Mouse (Mus musculus) hindbrain, postnatal 0 days (tissue): ENCODE results near the gene Exoc4. TPM values are rescaled to one million over a fixed set of nuclear protein-coding genes. Genes with fewer than 3 reads are reported as not detected.
A peak's percentile ranks its signal among the peaks of the same experiment; 100 is the strongest.

Source experiments
- ATAC-seq: fragments of 200-750 bp; cut with Nextera tagmentation; 2 replicates; pipeline ENCODE4 v1.8.0; 2017; ENCODE audit warnings: mild to moderate bottlenecking, moderate TSS enrichment, moderate library complexity
- DNase-seq: peaks from one replicate; pipeline ENCODE4 v3.0.0-alpha.2; 2015; ENCODE audit warnings: low spot score
- H3K27ac ChIP-seq: fragments of 300-500 bp; sonication (generic); 2 replicates; pipeline ENCODE4 v1.5.1; 2014; ENCODE audit warnings: mild to moderate bottlenecking
- H3K27me3 ChIP-seq: fragments of 300-500 bp; sonication (generic); 2 replicates; pipeline ENCODE4 v1.6.1; 2014; ENCODE audit warnings: low read length, mixed read lengths; ENCODE audit not compliant: insufficient read depth
- H3K36me3 ChIP-seq: fragments of 300-500 bp; sonication (generic); 2 replicates; pipeline ENCODE4 v1.6.1; 2014; ENCODE audit warnings: low read length, mixed read lengths; ENCODE audit not compliant: insufficient read depth
- H3K4me1 ChIP-seq: fragments of 300-500 bp; sonication (generic); 2 replicates; pipeline ENCODE4 v1.6.1; 2014; ENCODE audit warnings: antibody characterized with exemption, low read length, mixed read lengths; ENCODE audit not compliant: insufficient read depth
- H3K4me2 ChIP-seq: fragments of 300-500 bp; sonication (generic); 2 replicates; pipeline ENCODE4 v1.6.1; 2014; ENCODE audit warnings: low read depth, mild to moderate bottlenecking, low read length, moderate library complexity, mixed read lengths
- H3K4me3 ChIP-seq: fragments of 300-500 bp; sonication (generic); 2 replicates; pipeline ENCODE4 v1.5.1; 2014; ENCODE audit warnings: low read length
- H3K9ac ChIP-seq: fragments of 300-500 bp; sonication (generic); replicated peaks from 2 replicates; pipeline ENCODE4 v1.6.1; 2014; ENCODE audit warnings: mild to moderate bottlenecking, low read length, moderate library complexity, mixed read lengths
- H3K9me3 ChIP-seq: fragments of 300-500 bp; sonication (generic); 2 replicates; pipeline ENCODE4 v1.6.1; 2016; ENCODE audit warnings: low read length, mixed read lengths
- CTCF ChIP-seq: IDR thresholded peaks from 2 replicates; pipeline ENCODE4 v1.5.1; 2016; ENCODE audit warnings: antibody characterized with exemption, control low read depth, low read depth
- WGBS: fragments of 180-500 bp; shearing (Covaris S2); extraction: QIAGEN DNeasy Blood & Tissue Kit; methylation state at CpG from one replicate; pipeline ENCODE4 v1.1.7; 2014; 5-methylcytosine and 5-hydroxymethylcytosine counted together
- polyA plus RNA-seq: library from polyadenylated mRNA; unstranded; fragments of >200 nt; fragmentation: Nextera tagmentation; extraction: Ambion mirVana; gene quantifications from 2 replicates; pipeline ENCODE4 v1.2.1, GENCODE M21; 2015
- total RNA-seq: library from RNA; depleted of rRNA; stranded (reverse); fragments of >200 nt; gene quantifications from 2 replicates; pipeline ENCODE4 v1.2.3, GENCODE M21; 2014

Exoc4 gene
- total and polyA plus RNA-seq, 2 experiments from 2014 or later = 30.0 to 70.6 TPM

DNA sequence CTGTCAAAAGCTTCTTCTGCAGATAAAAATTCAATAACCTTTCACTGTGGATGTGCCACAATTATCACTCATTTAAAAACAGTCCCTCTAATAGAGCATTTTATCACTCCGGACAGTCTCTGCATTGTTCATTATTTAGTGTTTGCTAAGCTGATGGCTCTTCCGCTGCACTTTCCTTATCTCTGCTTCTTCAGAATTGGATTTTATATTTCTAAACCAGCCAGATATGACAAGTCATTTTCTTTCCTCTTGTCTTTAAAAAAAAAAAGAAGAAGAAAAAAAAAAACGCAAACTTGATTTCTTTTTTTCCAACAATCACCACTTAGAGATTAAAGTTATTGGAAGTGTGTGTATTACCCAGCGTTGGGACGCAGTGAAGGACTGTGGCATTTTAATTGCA lies 624.1 kb downstream of the Exoc4 start:
- no peak for ATAC-seq
- H3K36me3 ChIP-seq = no peaks in the 10 kb centered on the region
- H3K27ac ChIP-seq = no peak overlapping the region
- H3K4me3 ChIP-seq = no peak overlapping the region
- no peak for DNase-seq
- H3K9me3 ChIP-seq = no peaks in the 10 kb centered on the region
- H3K4me1 ChIP-seq = peaks cover 9% of the 10 kb centered on the region; the same call in 1 of the 2 replicates
- no peaks in the 10 kb centered on the region for H3K27me3 ChIP-seq
- WGBS = 75% methylated on average over 5 of the region's 5 CpGs
- no peak overlapping the region for H3K4me2 ChIP-seq
- no peak for TF ChIP-seq CTCF
- H3K9ac ChIP-seq = no peak overlapping the region

DNA sequence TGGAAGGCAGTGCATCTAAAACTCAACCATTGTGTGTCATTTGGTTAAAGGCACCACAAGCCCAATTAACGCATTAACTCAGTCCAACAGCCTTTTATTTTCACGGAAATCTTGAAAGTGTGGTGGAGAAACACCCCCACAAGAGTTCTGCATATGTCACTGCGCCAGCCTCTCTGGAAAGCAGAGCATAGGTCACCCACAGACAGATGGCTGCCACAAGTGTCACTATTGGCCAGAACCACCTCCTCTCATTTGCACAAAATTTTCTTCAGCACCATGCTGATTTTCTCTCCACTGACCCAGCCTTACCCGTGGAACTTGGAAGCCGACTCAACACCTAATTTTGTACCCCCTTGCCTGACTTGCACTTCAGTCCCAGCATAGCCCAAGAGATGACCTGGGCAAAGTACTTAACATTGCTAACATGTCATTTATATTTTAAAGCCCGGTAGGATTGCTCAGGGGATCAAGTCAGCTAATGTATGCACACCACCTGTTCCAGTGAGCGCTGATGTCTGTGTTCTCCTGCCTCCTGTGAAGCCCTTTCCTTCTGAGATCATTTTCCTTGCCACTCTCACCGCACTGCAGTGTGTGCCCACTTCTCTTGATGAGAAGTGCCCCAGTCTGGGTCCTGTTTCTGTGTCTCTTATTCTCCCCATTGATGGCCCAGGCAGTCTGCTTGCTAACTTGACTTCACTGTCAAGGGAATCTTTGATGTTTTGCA lies 625.6 kb downstream of the Exoc4 start:
- ATAC-seq = no peak; the same call in 1 of the 2 replicates
- no peaks in the 10 kb centered on the region for H3K36me3 ChIP-seq
- 41% methylated on average over 8 of the region's 8 CpGs for WGBS
- no peak overlapping the region for H3K4me2 ChIP-seq
- peak; percentile 45 for DNase-seq
- no peak overlapping the region for H3K4me3 ChIP-seq
- H3K4me1 ChIP-seq = peaks cover 9% of the 10 kb centered on the region; the same call in 1 of the 2 replicates
- no peak overlapping the region for H3K27ac ChIP-seq
- H3K9ac ChIP-seq = no peak overlapping the region
- TF ChIP-seq CTCF = no peak
- no peaks in the 10 kb centered on the region for H3K27me3 ChIP-seq
- H3K9me3 ChIP-seq = no peaks in the 10 kb centered on the region

DNA sequence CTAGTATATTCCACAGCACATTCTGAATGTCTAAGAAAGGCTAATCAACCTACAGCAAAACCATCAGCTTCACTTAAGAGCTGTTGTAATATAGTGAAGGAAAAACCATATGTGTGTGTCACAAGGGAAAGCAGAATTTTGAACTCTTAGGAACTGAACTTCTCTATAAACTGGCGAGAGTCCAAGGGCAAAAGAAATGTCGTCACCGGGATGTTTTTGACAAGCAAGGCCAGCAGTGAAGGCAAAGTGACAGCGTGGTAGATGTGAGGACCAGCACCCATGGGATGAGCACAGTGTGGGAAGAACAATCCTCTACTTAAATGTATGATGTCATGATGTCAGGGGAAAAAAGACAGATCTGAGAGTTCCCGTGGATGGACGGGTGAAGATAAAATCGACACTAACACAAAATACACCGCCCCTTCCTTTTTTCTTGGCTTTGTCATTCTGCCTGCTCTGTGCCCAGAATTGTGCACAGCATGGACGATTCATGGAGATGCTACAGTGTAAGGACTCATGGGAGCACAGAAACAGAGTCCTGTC lies 635.3 kb downstream of the Exoc4 start:
- no peaks in the 10 kb centered on the region for H3K4me1 ChIP-seq

DNA sequence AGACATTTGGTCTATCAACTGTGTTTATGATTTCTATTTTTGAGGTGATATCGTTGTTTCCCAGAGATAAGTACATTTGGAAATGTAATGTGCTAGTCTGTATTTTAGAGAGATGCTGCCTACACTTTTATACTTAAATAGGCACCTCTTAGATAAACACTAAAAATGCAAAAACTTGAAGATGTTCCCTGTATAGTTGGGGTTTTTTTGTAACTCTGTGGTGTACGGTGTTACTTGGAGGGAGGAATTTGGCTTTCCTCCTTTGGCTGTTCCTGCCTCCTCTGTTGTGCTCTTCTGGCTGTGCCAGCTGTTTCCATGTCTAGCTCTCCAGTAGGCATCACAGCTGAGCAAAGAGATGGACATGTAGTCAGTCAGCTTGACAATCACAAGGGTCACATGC lies 638.1 kb downstream of the Exoc4 start:
- 81% methylated on average over 2 of the region's 2 CpGs for WGBS
- Histone ChIP-seq H3K27me3 (no peaks in the 10 kb centered on the region), H3K4me3 (no peak overlapping the region), H3K9ac (no peak overlapping the region), H3K4me2 (no peak overlapping the region), H3K27ac (no peak overlapping the region), H3K4me1 (no peaks in the 10 kb centered on the region), H3K36me3 (no peaks in the 10 kb centered on the region), H3K9me3 (no peaks in the 10 kb centered on the region)
- no peak for TF ChIP-seq CTCF
- no peak for DNase-seq
- no peak for ATAC-seq

More for the DNA sequence above, 635.3 kb downstream of the Exoc4 start:
- no peak overlapping the region for H3K4me3 ChIP-seq
- ATAC-seq = no peak
- no peak overlapping the region for H3K9ac ChIP-seq
- no peaks in the 10 kb centered on the region for H3K36me3 ChIP-seq
- 73% methylated on average over 9 of the region's 9 CpGs for WGBS
- H3K27me3 ChIP-seq = no peaks in the 10 kb centered on the region
- no peak for DNase-seq
- H3K27ac ChIP-seq = no peak overlapping the region
- no peak for TF ChIP-seq CTCF
- no peaks in the 10 kb centered on the region for H3K9me3 ChIP-seq
- no peak overlapping the region for H3K4me2 ChIP-seq

DNA sequence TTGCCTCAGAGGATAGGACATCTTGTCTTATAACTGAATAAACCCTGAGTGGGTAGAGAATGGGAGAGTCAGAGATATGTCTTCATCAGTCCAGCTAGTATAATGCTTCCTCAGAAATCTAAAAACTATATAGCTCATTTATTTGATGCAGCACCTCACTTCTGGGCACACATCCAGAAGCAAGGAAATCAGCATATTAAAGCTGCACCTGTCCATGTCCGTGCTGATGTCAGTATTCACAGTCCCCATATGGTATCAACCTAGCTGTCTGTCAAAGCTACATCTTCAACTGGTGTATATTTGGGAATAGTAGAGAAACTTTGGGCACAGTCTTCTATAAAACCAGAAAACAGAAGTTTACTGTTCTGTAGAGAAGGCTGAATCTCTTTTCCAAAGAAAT lies 642.0 kb downstream of the Exoc4 start:
- no peaks in the 10 kb centered on the region for H3K36me3 ChIP-seq
- TF ChIP-seq CTCF = no peak
- no peaks in the 10 kb centered on the region for H3K4me1 ChIP-seq
- H3K4me3 ChIP-seq = no peak overlapping the region
- no peak overlapping the region for H3K9ac ChIP-seq
- no peak overlapping the region for H3K27ac ChIP-seq
- no peaks in the 10 kb centered on the region for H3K27me3 ChIP-seq
- DNase-seq = no peak
- no peak overlapping the region for H3K4me2 ChIP-seq
- WGBS = 38% methylated on average over 1 of the region's 1 CpGs
- H3K9me3 ChIP-seq = no peaks in the 10 kb centered on the region
- ATAC-seq = no peak

DNA sequence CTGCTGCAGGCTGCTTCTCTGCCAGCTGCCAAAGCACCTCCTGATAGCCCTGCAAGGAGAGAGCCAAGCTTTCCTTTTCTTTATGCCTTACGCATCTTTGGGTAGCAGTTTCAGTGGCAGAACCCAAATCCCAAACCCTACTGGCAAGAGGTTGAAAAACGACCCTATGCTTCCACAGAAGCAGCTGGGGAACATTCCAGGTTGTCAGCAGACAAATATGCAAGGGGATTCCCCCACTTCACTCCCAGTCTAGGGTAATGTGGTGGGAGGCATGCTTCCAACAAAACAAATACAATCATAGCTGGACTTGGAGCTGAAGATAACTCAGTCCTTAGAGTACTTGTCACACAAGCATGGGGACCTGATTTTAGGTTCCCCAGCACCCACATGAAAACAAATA lies 643.3 kb downstream of the Exoc4 start:
- no peak for TF ChIP-seq CTCF
- H3K4me1 ChIP-seq = no peaks in the 10 kb centered on the region

DNA sequence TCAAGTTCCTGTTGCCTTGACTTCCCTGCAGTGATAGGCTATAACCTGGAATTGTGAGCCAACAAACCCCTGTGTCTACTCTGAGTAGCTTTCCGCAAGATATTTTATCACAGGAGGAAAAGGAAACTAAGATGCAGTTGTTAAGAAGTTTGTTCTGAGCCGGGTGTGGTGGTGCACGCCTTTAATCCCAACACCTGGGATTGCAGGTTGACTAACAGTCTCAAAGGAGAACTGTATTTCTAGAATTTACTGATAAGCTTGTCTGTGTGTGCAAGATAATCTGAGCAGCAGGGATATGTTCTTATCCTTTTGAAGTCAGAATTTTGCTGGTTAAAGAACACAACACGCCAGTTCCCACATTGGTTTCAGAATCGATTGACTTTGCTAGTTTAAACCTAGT lies 651.1 kb downstream of the Exoc4 start:
- 92% methylated on average over 5 of the region's 5 CpGs for WGBS
- no peak for TF ChIP-seq CTCF
- no peak for ATAC-seq
- H3K4me3 ChIP-seq = no peak overlapping the region
- H3K9me3 ChIP-seq = no peaks in the 10 kb centered on the region
- H3K9ac ChIP-seq = no peak overlapping the region
- no peaks in the 10 kb centered on the region for H3K4me1 ChIP-seq
- H3K4me2 ChIP-seq = no peak overlapping the region
- H3K27me3 ChIP-seq = no peaks in the 10 kb centered on the region
- no peak overlapping the region for H3K27ac ChIP-seq
- no peak for DNase-seq
- H3K36me3 ChIP-seq = no peaks in the 10 kb centered on the region

More for the DNA sequence above, 643.3 kb downstream of the Exoc4 start:
- ATAC-seq = no peak
- Histone ChIP-seq H3K27ac (no peak overlapping the region), H3K4me2 (no peak overlapping the region), H3K9me3 (no peaks in the 10 kb centered on the region), H3K27me3 (no peaks in the 10 kb centered on the region), H3K36me3 (no peaks in the 10 kb centered on the region), H3K4me3 (no peak overlapping the region), H3K9ac (no peak overlapping the region)
- no peak for DNase-seq
- WGBS = 51% methylated on average over 2 of the region's 2 CpGs
